Mouse (Mus musculus) cerebellum, postnatal 10 days (tissue): ENCODE measurements at regions not wholly inside any gene's neighbourhood (a gene's known extent, or its start where the extent isn't known, plus 50 kb on each side); places are given as distances from the start of the nearest gene placed in this dataset.

ENCODE experiments used
- DNase-seq, 2 experiments: peaks; one replicate each; pipeline ENCODE4 v3.0.0; 2021; ENCODE audit warnings: mixed read lengths in 2 of 2

DNA sequence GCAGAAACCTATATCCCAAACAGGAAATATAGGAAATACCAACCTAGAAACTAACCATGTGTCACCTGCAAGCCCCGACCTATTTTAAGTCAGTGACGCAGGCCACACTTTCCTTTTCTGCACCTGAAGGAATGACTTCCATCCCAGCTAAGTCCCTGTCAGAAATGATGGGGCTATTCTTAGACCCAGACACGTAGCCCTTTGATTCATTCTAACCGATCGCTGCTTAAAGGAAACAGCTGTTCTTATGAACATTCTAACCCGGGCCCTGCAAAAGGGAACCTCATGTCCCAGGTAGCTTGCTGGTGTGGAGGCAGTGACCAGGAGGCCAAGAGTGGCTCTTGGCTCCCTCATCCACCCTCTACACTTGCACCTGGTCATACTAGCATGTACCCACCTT lies 180.9 kb downstream of the Bcl2l11 start:
- DNase-seq = no peak

DNA sequence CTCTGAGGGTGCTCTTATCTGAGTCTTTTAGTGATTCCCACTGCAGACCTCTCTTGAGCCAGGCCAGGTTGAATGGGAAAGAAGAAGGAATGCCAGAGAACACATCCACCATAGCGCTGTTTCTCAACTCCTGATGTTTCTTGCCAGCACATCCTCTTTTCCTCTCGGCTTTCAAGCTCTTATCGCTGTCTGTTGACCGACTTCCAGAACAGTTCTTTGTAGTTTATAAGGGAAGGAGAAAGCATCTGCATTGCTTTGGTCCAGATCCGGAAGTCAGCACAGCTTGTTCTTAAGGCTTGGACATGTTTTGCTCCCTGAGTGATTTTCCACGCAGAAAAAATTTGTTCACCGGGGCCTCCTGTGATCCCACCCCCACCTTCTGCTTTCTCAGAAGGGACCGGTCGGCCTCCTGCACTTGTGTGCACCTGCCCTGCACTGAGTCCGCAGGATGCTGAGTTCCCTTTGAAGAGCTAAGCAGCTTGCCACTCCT lies 183.7 kb downstream of the Bcl2l11 start:
- DNase-seq = peak in 1 of 2 experiments; percentile 21

DNA sequence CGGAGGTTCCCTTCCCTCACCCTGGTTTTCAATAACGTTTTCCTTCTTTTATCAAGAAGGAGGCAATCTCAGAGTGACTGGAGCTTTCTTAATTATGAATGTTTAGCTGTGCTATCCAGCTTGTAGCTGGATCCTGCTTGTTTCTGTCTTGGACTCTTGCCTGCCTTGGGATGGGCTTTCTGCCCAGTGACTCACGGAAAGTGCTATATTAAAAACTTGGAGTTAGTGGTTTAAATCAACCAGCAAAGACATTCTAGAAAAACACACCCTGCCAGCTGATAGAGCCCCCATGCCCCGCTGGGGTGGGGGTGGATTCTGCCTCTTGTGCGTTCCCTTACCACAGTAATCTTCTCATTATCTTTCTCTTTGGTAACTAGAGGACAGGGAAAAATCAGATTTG lies 184.2 kb downstream of the Bcl2l11 start:
- peak; percentile 80 to 82 for DNase-seq

DNA sequence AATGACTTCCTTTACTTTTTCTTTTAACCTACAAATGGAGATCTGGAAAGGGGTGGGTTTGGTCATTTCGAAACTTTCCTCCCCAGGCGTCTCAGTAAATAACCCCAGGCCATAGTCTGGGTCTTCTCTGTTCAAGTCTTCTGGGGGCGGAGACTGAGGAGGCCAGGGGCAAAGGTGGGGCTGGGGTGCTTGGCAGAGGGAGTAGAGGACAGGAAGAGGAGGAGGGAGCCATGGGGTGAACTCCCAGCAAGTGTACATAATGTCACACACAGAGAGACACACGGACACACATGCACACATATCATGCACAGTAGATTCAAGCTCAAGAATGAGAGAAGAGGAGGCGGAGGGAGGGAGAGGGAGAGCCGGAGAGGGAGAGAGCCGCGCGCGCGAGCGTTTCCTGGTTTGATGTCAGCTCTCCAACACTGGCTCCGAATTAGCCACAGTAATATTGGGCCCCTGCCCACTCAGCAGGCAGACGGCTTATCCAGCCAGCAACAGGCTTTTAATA lies 186.3 kb downstream of the Bcl2l11 start:
- DNase-seq = peak; percentile 91 to 93

DNA sequence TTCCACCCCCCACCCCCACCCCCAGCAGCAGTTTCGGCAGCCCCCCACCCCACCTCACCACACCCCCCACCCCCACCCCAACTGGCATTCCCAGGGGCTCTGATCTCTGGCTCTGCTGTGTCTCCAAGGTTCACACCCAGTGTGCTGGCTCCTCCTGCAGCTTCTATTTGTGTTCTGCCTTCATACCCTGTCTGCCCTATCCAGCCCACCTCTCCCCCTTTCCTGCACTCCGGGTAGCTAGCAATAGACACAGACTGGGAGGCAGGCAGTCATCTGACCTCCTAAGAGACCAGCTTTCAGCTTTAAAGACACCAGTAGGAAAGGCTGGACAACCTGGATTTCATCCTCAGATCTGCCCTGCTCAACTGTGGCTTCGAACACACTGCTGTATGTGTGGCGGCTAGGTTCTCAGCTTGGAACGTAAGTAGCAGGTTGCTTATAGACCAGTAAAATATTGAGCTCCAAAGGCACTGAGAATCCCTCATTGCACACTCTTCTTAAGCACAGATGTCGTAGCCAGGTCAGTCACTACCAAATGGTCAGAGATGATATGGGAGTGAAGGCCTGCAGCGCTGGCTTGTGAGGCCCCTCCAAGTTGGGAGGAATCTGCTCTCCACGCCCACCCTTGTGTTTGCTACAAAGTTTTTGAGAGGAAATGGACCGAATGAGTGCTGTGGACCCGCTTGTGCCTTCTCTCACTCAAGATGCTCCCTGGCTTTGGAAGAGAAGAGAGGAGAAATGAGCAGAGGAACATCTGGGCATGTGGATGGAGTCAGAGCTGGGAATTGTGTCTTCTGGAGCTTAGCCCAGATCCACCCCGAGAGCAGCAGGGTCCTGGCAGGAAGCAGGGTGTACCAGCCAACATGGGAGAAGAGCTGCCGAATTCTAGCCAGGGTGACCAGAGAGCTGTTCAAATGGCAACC lies 187.1 kb downstream of the Bcl2l11 start:
- peak; percentile 63 to 81 for DNase-seq

DNA sequence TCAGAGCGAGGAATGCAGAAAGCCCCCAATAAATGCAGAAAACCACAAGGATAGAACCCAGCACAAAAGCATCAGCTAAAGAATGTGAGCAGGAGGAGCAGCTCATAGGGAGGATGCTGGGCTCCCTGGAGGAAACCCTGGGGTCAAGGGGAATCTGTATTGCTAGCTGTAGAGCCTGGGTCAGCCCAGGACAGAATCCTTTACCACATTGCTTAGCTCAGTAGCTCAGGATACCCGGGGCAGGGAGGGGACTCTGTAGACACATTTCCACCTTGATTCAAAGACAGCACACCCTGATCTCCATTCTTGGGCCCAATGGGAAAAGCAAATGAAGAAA lies 187.7 kb downstream of the Bcl2l11 start:
- no peak for DNase-seq

DNA sequence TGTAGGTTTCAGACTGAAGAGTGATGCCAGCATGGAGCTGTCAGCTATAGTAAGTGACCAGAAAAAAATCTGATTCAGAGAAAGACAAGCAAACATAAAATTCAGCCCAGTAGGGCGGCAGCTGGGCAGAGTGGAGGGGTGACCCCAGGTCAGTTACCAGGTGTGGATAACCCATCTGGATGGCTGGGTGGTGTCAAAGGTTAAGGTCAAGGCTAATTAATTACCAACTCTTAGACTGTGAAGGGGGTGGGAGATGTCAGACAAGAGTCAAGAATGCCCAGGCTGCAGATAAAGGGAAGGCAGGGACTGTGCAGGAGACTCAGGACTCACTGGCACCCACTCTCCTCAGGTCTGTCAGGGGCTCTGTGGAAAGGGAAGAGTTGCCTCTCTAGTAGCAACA lies 188.1 kb downstream of the Bcl2l11 start:
- no peak for DNase-seq

DNA sequence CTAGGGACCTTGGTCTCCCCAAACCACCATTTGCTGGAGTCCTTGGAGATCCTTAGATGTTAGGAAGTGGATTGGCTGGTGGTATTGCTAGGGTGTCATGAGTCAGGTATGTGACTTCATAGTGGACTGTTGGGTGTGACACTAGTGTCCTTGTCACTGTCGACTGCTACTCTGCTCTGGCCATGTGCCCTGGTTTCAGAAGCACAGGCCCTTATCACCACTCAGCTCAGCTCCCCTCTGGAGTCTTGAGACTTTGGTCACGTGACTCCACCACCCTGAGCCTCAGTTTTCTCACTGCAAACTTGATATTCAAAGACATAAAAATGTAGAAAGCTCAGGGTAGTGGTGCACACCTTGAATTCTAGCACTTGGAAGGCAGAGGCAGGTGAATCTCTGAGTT lies 190.7 kb downstream of the Bcl2l11 start:
- DNase-seq = no peak

DNA sequence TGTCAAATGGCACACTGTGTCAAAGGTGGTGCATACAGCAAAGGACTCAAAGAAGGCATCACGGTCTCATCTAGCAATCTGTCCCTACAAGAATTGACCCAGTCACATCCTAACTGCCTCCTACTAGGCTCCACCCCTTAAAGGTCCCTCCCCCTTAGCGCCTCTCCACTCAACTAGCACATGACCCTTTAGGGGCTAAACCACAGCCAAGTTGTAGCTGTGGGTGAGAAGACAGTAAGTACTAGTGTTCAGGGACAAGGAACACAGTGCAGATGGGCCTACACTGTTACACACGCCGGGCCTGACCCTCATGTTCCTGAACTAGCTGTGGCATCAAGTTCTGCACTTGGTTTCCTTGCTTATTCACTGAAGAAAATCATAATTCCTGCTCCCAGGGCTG lies 192.4 kb downstream of the Bcl2l11 start:
- no peak for DNase-seq

DNA sequence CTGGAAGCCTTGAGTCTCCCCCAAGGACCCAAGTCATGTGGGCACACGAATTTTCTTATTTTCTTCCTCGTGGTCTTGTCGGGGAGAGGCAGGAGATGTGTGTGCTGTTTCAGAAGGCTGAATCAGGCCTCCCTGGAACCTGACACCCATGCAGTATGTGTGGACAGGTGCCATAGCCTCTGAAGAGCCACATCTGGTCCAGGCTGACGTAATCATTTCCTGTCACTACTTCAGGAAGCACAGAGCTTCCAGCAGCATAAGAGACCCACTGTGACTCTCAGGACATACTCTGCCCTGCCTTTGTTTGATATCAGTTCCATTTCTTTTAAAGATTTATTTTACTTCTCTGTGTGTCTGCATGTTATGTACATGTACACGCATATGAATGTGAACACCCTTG lies 193.1 kb downstream of the Bcl2l11 start:
- DNase-seq = no peak

DNA sequence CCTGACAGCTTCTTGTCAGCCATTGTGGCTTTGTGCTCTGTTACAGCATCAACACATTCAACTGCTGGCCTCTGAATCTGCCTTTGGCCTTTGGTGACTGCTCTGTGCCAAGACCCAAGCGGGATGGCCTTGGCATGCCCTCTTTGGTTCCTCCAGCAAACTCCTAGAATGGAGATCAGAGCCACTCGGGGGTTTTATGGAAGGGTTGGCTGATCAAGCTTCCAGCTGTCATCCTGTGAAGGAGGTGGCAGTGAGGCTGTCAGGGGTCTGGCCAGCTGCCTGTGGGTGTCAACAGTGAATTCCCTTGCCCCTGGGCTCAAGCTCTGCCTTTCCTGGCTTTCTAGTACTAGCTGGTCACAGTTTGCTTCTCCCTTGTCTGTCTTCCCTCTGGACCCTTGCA lies 195.6 kb downstream of the Bcl2l11 start:
- peak; percentile 76 to 88 for DNase-seq

DNA sequence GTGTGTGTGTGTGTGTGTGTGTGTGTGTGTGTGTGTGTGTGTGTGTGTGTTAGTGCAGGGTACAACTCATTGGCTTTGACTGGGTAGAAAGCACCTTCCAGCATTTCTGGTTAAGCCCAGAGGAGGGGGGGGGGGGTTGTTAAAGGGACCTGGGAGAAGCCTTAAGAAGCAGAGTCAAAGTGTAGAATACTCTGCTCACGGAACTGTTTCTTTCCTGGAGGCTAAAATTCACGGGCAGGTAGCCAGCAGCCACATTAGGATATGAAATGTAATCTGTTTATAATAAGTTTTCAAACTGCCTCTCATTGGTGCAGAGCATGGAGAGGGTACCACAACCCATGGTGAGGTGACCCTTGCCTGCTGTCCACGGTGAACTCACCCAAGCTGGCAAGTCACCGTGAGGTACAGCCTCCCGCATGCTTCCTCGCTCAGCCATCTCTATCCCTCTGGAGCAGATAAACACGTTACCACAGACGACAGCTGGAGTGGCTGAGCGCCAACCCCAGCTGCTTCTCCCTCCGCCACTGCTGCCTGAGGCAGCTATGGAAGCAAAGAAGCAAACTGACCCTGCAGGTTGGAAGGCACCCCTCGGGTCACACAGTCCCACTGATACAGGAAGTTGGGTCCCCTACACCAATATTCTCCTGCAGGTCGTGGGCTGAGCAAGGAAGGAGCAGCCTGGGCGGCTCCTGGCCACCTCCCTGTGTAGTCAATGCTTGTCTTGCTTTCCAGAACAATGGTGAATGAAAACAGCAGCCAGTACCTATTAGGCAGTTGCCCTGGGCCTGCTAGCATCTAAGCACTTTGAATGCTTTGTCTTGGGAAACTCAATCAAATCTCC lies 198.6 kb downstream of the Bcl2l11 start:
- peak; percentile 56 to 60 for DNase-seq

DNA sequence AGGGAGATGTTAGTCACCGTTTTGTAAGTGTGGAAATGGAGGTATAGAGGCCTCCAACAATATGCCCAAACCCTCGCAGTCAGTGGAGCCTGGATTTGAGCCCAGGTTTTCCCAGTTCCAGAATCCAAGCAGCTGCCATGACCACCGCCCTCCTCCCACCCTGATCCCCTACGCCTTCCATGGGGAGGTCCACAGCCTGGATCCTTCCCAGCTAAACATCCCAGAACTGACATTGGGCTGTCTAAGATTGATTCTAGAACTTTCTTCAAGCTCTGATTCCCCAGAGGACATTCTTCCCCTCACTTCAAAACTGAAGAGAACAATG lies 199.2 kb downstream of the Bcl2l11 start:
- DNase-seq = peak; percentile 41

DNA sequence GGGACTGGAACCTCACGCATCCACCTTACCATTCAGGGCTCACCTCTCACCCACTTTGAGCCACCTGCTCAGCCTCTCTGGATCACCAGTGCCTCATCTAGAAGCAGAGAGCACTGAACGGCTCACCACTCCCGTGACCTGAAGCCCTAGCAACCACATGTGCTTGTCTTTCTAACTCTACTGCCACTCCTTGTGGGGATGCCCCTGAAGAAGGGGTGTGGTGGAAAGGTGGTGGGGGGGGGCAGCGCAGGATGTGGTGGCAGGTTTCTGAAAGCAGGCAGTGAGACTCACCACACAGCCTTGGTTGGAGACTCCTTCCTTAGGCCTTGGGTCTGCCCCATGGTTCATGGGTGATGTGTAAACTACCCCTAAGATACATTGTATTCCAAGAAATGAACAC lies 199.6 kb downstream of the Bcl2l11 start:
- DNase-seq = no peak

DNA sequence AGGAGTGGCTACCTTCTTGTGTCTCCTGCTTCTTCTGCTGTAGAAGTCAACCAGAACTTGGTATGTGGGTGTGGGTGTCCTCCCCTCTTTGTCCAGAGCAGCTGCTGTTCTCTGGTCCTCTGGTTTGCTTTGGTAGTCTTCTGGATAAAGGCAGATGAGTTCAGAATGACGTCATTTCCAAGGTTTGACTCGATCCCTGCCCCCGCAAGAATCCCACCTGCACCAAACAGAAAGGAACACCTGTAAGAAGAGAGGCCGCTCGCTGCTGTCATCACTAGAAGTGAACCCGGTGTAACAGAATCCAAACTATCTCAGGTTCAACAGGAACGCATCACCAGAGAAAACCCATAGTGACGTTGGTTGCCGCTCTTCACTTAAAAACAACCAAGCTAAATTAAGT lies 205.0 kb downstream of the Bcl2l11 start:
- DNase-seq = no peak

DNA sequence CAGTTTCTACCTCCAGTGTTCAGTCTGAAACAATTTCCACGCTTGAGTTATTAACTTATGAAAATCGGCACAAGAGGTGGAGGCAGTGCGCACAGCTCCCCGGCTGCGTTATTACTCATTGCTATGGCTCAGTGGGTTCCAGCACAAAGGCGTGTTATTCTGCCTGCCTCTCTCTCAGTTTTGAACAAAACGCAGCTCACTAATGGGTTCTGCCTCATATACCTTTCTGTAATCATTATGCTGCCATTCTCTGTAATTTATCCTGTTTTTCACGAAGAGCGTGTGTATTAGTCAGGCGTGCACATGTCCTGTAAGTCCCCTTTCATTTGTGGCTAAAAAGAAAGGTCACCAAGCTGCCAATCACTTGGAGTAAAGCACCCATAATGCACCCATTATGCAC lies 205.4 kb downstream of the Bcl2l11 start:
- DNase-seq = no peak

DNA sequence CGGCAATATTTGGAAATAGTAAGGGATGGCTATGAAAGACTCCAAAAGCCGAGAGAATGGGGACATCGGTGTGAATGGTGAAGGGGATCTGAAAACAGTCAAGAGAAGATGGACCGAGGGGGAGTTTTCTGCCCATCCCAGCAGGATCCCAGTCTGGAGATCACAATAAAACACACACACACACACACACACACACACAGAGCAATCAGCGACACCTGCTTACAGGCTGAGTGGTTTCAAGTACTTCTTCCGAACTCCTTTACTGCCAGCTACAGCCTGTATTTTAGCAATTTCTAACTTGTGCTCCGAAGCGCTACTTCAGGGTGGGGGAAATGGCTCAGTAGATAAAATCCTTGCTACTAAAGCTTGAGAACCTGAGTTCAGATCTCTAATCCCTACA lies 205.8 kb downstream of the Bcl2l11 start:
- no peak for DNase-seq

DNA sequence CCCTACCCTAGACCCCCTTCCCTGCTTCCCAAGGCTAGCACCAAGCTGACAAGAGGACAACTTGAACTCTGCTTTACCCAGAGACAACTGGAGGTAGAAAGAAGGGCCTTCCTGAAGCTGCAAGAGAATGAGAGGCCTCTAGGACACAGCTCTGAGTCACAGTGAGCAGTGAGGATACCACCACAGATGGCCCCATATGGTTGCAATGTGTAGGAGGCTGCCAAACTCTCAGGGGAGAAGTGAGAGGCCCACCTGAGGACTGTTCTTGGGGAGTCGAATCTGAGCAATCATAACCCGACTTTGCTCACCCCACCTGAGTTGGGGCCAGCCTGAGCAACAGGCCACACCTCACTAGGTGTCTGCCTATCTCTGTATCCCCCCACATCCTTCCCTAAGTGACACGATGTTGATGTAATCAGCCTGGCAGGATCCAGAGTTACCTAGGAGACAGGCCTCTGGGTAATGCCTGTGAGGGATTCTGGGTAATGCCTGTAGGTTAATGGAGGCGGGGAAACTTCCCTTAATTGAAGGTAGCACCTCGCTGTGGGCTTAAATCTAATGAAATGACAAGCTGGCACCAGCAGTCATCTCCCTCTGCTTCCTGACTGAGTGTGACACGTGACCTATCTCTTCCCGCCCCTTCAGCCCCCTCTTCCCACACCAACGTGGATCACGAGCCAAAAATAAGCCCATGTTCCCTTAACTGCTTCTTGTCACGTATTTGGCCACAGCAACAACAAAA lies 207.7 kb downstream of the Bcl2l11 start:
- DNase-seq = no peak

DNA sequence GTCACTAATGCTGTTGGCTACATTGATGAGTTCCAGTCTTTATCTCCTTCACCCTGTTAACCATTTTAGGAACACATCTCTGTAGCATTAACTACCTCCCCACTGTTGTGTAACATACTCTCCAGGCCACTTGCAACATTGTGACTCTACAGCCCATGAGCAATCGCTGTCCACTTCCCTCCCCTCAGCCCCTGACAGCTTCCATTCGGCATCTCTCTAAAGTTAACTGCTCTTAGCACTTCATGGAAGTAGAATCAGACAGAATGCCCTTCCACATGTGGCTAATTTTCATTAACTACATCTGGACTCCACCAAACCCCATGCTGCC lies 208.3 kb downstream of the Bcl2l11 start:
- DNase-seq = no peak

DNA sequence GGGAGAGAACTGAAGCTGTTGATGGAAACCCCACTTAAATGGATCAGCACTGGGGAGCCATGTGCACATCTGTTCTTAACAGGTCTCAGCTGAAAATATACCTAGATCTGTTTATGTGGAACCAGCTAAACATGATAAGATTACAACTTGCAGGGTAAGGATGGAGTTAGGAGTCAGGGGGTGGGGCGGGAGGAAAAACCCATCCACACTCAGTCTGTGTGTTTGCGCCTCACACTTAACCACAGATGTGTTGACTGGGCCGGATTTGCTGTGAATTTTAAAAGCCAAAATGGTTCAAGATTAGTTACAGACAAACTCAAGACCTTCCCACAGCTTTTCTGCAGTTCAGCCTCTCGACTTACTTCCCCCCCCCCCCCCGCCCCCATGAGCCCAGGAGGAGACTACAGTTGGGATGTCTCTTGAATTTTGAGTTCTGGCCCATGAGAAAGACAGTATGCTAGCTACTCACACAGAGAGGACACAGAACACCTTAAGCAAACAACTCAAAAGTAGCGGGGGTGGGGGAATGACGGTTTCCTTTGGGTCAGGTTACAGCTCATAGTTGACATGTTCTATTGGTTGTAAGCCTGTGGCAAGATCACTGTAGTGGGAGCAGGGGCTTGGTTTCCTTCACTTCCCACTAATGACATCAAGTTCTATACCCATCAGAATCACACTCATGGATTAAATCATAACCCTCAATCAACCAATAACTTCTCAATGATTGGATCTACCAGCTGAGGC lies 209.1 kb downstream of the Bcl2l11 start:
- no peak for DNase-seq

DNA sequence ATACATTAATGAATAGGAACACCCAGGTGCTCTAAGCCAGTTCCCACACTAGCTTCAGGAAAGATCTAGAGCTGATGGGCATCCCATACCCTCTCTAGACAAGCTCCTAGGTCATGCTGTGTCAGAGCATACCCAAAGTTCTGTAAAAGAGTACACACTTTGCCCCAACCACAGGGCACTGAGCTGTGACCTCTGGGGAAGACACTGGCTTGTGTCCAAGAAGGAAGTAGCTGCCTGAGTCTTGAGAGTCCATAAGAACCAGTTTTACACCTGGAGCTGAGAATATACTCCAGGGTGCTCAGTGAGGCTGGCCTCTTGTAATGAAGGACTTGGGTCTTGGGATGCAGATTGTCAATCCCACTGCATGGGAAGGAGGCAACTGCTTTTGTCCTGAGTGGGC lies 211.4 kb downstream of the Bcl2l11 start:
- DNase-seq = no peak

DNA sequence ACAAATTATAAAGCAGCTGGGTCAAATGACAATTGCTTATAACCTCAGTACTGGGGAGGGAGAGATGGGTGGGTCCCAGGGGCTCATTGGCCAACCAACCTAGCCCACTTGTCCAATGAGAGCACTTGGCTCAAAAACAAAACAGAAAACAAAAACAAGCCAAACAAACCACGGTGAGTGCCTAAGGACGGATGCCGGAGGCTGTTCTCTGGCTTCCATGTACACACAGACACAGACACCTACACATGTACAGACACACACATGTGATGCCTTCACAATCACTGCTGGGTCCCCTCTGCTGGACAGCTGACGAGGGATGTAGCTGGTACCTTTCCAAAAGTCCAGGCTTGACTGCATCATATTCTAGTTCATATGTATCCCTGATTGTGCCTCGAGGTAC lies 212.0 kb downstream of the Bcl2l11 start:
- DNase-seq = no peak

DNA sequence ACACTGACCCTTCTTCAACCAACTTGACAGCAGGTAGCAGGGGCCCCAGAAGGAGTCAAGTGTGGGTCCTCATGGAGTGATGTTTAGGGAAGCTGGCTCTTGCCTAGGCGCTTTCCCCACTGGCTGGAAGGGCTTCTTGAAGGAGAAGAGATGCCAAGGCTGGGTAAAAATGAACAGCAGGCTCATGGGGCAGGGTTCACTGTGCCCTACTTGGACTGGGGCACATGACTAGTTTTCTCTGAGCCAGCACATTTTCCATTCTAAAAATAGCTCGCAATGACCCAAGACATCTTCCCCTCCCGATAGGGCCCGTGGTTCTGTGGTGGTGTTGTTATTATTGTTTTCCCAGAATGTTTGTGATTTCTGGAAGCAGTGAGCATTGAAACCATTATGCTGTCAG lies 212.6 kb downstream of the Bcl2l11 start:
- no peak for DNase-seq
